Mouse (Mus musculus): ENCODE results near the gene 4930548H24Rik. TPM values are rescaled to one million over a fixed set of nuclear protein-coding genes. Genes with fewer than 3 reads are reported as not detected.
A peak's percentile ranks its signal among the peaks of the same experiment; 100 is the strongest.

The 4930548H24Rik gene
- polyA plus RNA-seq, 1 experiment: 0.02 TPM

GRCm38 (mm10) chr5:31489116-31489769, 3.7 kb downstream of the 4930548H24Rik start:
- Histone ChIP-seq H3K27me3 (ENCODE audit: control insufficient read depth, insufficient read depth, insufficient read length) (no peaks in the 10 kb centered on the region), H3K79me3 (ENCODE audit: low read depth) (no peaks in the 10 kb centered on the region), H3ac (ENCODE audit: control insufficient read depth, insufficient read length, low read depth) (no peak overlapping the region), H3K79me2 (ENCODE audit: control insufficient read depth, insufficient read depth) (no peaks in the 10 kb centered on the region), H3K4me3 (ENCODE audit: insufficient read depth, poor library complexity, severe bottlenecking) (no peak overlapping the region), H3K36me3 (ENCODE audit: control insufficient read depth, insufficient read depth) (no peaks in the 10 kb centered on the region)
- TF ChIP-seq MAX (IDR thresholded peaks at IDR 0.05) (no peak), USF1 (IDR thresholded peaks at IDR 0.05; ENCODE audit: low read depth) (no peak), MYOG (IDR thresholded peaks at IDR 0.05; ENCODE audit: control insufficient read depth, extremely low read depth, insufficient read length) (no peak), MYOD1 (IDR thresholded peaks at IDR 0.05; ENCODE audit: control insufficient read depth, insufficient read length, low read depth) (no peak), CTCF (IDR thresholded peaks at IDR 0.05; ENCODE audit: control insufficient read depth, insufficient read depth, insufficient read length) (no peak)

GRCm38 (mm10) chr5:31492031-31492430, 6.5 kb downstream of the 4930548H24Rik start:
- Histone ChIP-seq H3K79me3 (ENCODE audit: low read depth) (peaks cover 10% of the 10 kb centered on the region), H3ac (ENCODE audit: control insufficient read depth, insufficient read length, low read depth) (no peak overlapping the region), H3K27me3 (ENCODE audit: control insufficient read depth, insufficient read depth, insufficient read length) (no peaks in the 10 kb centered on the region), H3K79me2 (ENCODE audit: control insufficient read depth, insufficient read depth) (peaks cover 18% of the 10 kb centered on the region), H3K4me3 (ENCODE audit: insufficient read depth, poor library complexity, severe bottlenecking) (no peak overlapping the region), H3K36me3 (ENCODE audit: control insufficient read depth, insufficient read depth) (peaks cover 6% of the 10 kb centered on the region)
- TF ChIP-seq USF1 (IDR thresholded peaks at IDR 0.05; ENCODE audit: low read depth) (no peak), MYOD1 (IDR thresholded peaks at IDR 0.05; ENCODE audit: control insufficient read depth, insufficient read length, low read depth) (no peak), MAX (IDR thresholded peaks at IDR 0.05) (no peak), MYOG (IDR thresholded peaks at IDR 0.05; ENCODE audit: control insufficient read depth, extremely low read depth, insufficient read length) (no peak), CEBPB (IDR thresholded peaks at IDR 0.05; ENCODE audit: low read depth) (no peak), CTCF (IDR thresholded peaks at IDR 0.05; ENCODE audit: control insufficient read depth, insufficient read depth, insufficient read length) (no peak), FOSL1 (IDR thresholded peaks at IDR 0.05; ENCODE audit: insufficient read depth, low read length, poor library complexity, severe bottlenecking) (no peak)

GRCm38 (mm10) chr5:31494513-31495297, 9.2 kb downstream of the 4930548H24Rik start, which contains the start of gene Gpn1:
TSS of gene Gpn1 (plus strand) at chr5:31494741.
- H3ac ChIP-seq (ENCODE audit: control insufficient read depth, insufficient read length, low read depth): peak within 1 kb of the TSS; percentile 80

DNA sequence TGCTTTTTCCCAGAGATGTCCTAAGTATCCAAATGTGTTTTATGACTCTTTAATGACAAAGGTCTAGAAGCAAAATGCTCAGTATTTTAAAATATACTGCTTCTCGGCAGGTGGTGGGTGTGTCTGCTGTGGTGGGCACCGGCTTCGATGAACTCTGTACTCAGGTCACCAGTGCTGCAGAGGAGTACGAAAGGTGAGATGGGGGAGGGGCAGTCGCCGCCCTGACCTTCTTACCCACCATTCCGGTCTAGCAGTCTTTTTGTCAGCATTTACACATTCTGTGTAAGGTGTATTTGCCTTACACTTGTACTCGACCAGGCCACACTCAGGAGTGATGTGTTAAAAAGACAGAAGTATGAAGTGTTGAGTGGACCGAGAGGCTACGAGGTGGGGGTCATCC, 19.3 kb downstream of the 4930548H24Rik start:
- TF ChIP-seq CEBPB (IDR thresholded peaks at IDR 0.05; ENCODE audit: low read depth) (no peak), CTCF (IDR thresholded peaks at IDR 0.05; ENCODE audit: control insufficient read depth, insufficient read depth, insufficient read length) (no peak), MAX (IDR thresholded peaks at IDR 0.05) (no peak), MYOG (IDR thresholded peaks at IDR 0.05; ENCODE audit: control insufficient read depth, extremely low read depth, insufficient read length) (no peak), FOSL1 (IDR thresholded peaks at IDR 0.05; ENCODE audit: insufficient read depth, low read length, poor library complexity, severe bottlenecking) (no peak), MYOD1 (IDR thresholded peaks at IDR 0.05; ENCODE audit: control insufficient read depth, insufficient read length, low read depth) (no peak), USF1 (IDR thresholded peaks at IDR 0.05; ENCODE audit: low read depth) (no peak)
- H3K79me3 ChIP-seq (ENCODE audit: low read depth): no peaks in the 10 kb centered on the region
- H3K27me3 ChIP-seq (ENCODE audit: control insufficient read depth, insufficient read depth, insufficient read length): no peaks in the 10 kb centered on the region
- H3K4me3 ChIP-seq (ENCODE audit: insufficient read depth, poor library complexity, severe bottlenecking): no peak overlapping the region
- peaks cover 59% of the 10 kb centered on the region for H3K36me3 ChIP-seq (ENCODE audit: control insufficient read depth, insufficient read depth)
- no peak overlapping the region for H3ac ChIP-seq (ENCODE audit: control insufficient read depth, insufficient read length, low read depth)
- no peaks in the 10 kb centered on the region for H3K79me2 ChIP-seq (ENCODE audit: control insufficient read depth, insufficient read depth)

More at GRCm38 (mm10) chr5:31494513-31495297, 9.2 kb downstream of the 4930548H24Rik start, which contains the start of gene Gpn1:
- H3K79me2 ChIP-seq (ENCODE audit: control insufficient read depth, insufficient read depth): peaks cover 18% of the 10 kb centered on the region
- TF ChIP-seq MAX (IDR thresholded peaks at IDR 0.05) (no peak), CEBPB (IDR thresholded peaks at IDR 0.05; ENCODE audit: low read depth) (no peak), MYOD1 (IDR thresholded peaks at IDR 0.05; ENCODE audit: control insufficient read depth, insufficient read length, low read depth) (no peak), CTCF (IDR thresholded peaks at IDR 0.05; ENCODE audit: control insufficient read depth, insufficient read depth, insufficient read length) (no peak), MYOG (IDR thresholded peaks at IDR 0.05; ENCODE audit: control insufficient read depth, extremely low read depth, insufficient read length) (no peak), USF1 (IDR thresholded peaks at IDR 0.05; ENCODE audit: low read depth) (no peak), FOSL1 (IDR thresholded peaks at IDR 0.05; ENCODE audit: insufficient read depth, low read length, poor library complexity, severe bottlenecking) (no peak)
- H3K36me3 ChIP-seq (ENCODE audit: control insufficient read depth, insufficient read depth): peaks cover 28% of the 10 kb centered on the region
- H3K4me3 ChIP-seq (ENCODE audit: insufficient read depth, poor library complexity, severe bottlenecking): peak within 1 kb of the TSS; percentile 72
- H3K79me3 ChIP-seq (ENCODE audit: low read depth): peaks cover 10% of the 10 kb centered on the region
- no peaks in the 10 kb centered on the region for H3K27me3 ChIP-seq (ENCODE audit: control insufficient read depth, insufficient read depth, insufficient read length)

GRCm38 (mm10) chr5:31512481-31512880, 26.9 kb downstream of the 4930548H24Rik start:
- H3ac ChIP-seq (ENCODE audit: control insufficient read depth, insufficient read length, low read depth): no peak overlapping the region
- H3K4me3 ChIP-seq (ENCODE audit: insufficient read depth, poor library complexity, severe bottlenecking): no peak overlapping the region
- no peak for TF ChIP-seq USF1 (IDR thresholded peaks at IDR 0.05; ENCODE audit: low read depth)
- no peak for TF ChIP-seq CTCF (IDR thresholded peaks at IDR 0.05; ENCODE audit: control insufficient read depth, insufficient read depth, insufficient read length)
- no peak for TF ChIP-seq FOSL1 (IDR thresholded peaks at IDR 0.05; ENCODE audit: insufficient read depth, low read length, poor library complexity, severe bottlenecking)
- TF ChIP-seq MAX (IDR thresholded peaks at IDR 0.05): no peak
- TF ChIP-seq MYOD1 (IDR thresholded peaks at IDR 0.05; ENCODE audit: control insufficient read depth, insufficient read length, low read depth): no peak
- no peak for TF ChIP-seq CEBPB (IDR thresholded peaks at IDR 0.05; ENCODE audit: low read depth)
- no peaks in the 10 kb centered on the region for H3K79me3 ChIP-seq (ENCODE audit: low read depth)
- peaks cover 54% of the 10 kb centered on the region for H3K36me3 ChIP-seq (ENCODE audit: control insufficient read depth, insufficient read depth)
- H3K27me3 ChIP-seq (ENCODE audit: control insufficient read depth, insufficient read depth, insufficient read length): no peaks in the 10 kb centered on the region
- H3K79me2 ChIP-seq (ENCODE audit: control insufficient read depth, insufficient read depth): no peaks in the 10 kb centered on the region

All from C2C12 (cell line).